Mouse (Mus musculus): ENCODE results near the gene Susd6.
"Not testable (repeated sequence)": the region's sequence is repeated elsewhere in the genome, so short reads cannot be mapped to it uniquely, and the experiment has no call there.

Susd6 gene

DNA sequence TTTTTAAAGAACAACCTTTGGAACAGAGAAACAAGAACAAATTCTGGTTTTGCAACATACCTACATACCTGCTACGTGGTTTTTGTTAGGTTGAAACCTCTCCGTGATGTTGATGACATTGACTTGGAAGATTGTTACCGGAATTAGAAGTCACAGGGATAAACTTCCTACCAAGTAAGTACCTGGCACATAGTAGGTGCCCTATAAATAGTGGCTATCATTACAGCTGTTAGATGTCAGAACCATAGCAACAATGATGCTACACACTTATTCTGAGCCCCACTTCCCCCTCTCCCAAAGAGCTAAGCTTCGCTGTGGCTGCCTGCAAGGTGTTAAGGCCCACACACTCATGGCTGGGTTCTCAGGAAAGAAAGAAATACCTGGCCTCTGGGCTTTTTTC is 4.7 kb upstream of the Susd6 start:
- no peak for DNase-seq (ENCODE audit: low spot score)

DNA sequence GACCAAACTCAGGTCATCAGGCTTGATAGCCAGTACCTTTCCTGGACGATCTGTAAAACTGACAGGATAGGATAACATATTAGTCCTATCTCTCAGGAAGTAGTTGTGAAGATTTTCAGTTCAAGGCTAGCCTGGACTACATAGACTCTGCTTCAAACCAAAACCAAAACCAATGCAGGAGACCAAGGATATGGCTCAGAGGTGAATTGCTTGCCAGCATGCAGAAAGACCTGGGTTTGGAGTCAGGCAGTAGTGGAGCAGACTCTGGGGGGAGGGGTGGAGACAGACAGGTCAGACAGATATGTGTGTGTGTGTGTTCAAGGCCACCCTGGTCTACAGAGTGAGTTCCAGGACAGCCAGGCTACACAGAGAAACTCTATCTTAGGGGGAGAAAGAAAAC is 3.7 kb upstream of the Susd6 start:
- no peak for DNase-seq (ENCODE audit: low spot score)

DNA sequence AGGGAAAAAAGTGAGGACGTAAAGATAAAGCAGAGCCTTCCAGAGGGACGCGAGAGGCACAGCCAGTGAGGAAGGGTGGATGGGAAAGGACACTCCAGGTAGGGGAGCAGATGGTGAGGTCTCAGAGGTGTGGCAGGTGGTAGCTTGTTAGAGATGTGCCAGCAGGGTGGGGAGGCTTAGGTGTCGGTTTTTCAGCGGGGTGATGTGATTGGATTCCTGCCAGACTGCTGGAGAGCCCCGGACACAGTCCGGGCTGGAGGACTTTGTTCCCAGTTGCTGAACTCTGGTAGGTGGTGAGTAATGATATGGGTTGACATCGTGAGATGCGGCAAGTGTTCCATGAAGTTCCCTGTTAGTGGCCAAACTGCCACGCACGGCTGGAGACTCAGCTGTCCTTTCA is 2.7 kb upstream of the Susd6 start:
- no peak for DNase-seq (ENCODE audit: low spot score)

DNA sequence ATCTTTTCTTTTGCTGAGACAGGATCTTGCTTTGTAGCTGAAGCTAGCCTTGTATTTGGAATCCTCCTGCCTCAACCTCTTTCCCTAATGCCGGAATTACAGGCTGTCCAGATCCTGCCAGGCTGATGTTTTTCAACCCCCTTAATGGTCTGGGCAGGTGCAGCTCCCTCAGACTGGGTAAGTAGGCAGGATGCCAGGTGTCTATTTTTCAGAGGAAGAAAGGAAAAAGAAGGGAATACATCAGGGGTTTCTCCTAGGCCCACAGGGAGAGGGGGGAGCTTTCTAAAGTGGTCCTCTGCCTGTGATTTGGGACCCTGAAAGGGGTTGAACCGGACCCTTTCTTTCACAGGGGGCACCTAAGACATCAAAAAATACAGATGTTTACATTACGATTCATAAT is 2.1 kb upstream of the Susd6 start:
- no peak for DNase-seq (ENCODE audit: low spot score)

DNA sequence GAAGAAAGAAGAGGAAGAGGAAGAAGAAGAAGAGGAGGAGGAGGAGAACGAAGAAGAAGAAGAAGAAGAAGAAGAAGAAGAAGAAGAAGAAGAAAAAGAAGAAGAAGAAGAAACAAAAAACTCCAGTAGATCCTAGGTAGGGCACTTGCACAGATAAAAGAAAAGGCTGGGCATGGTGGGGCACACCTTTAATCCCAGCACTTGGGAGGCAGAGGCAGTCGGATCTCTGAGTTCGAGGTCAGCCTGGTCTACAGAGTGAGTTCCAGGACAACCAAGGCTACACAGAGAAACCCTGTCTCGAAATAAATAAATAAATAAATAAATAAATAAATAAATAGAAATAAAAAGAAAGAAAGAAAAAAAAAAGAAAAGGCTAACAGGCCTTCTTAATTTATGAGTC is 1.0 kb upstream of the Susd6 start:
- not testable (repeated sequence) for DNase-seq (ENCODE audit: low spot score)

DNA sequence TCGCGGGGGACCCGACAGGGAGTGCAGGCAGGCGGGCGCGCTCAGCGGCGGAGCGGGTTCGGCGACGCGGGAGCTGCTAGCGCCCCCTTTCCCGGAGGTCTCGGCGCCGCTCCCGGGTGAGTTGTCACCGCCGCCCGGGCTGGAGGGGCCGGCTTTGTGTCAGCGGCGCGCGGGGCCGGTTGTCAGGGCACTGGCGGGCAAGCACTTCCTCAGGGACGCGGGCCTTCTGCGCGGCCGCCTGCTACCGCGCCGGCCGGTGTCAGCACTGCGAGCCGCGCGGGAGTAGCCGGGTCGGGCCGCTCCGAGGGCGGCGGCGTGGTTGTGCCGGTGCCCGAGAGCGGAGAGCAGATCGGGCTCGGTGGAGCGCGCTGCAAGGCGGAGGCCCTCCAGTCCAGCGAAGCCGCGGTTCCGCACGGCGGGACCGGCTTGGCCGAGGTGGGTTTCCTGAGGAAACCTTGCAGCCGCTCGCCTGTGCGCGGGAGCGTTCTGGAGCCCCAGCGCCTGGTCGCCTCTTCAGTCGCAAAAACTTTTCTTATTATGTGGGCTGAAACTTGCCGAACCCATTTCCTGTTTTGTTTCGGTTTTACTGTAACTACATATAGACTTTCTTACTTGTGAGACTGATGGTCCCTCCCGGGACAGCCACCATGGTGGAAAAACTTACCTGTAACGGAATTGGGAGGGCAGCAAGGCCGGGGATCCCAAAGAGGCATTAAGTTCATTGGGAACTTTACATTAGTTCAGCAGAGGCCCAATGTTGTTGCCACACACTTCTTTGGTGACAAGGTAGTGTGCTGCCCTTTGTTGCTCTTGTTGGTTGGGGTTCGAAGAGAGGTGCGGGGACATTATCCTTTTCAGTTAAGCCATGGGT is 625 bp downstream of the Susd6 start:
- DNase-seq (ENCODE audit: low spot score): no peak

DNA sequence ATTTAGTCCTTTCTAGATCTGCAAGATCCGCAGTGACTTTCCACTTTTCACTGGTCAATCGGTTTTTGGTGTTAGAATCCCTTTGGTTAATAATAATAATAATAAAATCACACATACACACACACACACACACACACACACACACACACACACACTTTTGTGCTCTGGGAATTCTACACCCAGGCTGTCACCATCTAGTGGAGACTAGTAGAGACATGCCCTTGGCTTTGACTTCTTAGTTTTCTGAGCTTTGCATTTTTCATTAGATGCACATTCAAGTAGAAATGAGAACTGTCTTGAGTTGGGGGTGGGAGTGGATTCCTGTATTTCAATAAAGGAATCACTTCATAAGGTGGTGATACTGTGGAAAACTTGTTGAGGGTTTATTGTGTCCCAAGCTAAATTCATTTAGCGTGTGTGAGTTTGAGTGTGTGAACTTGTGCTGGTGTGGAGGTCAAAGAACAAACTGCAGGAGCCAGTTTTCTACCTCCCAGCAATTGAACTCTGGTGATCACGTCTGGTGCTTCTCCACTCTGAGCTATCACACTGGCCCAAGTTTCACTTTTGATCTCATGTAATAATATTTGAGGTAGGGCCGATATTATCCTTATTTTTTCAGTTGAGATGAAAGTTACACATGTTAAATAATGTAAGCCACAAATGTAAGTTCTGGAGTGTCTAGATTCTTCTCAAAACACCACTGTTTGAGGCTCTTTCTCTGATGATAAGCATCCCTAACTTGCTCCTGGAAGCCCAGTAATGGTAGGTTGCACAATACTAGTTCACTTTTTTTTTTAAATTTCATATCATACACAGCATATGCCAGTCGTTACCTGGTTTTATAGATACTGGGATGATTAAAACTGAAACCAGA is 1.5 kb downstream of the Susd6 start:
- no peak for DNase-seq (ENCODE audit: low spot score)

DNA sequence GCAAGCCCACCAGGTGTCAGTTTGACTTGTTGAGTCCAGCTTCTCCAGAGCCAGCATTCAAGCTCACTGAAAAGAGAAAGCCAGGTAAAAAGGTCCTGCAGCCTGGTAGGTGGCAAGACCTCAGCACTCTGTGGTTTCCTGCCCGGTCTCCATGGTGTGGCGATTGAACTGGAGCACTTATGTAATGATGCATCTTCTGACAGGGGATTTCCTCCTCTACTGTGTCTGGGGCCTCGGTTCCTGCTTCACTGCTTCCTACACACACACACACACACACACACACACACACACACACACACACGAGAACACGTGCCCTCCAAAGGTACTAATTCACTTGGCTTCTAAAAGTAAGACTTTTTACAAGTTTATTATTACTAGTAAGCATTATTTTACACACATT is 2.6 kb downstream of the Susd6 start:
- DNase-seq (ENCODE audit: low spot score): no peak

DNA sequence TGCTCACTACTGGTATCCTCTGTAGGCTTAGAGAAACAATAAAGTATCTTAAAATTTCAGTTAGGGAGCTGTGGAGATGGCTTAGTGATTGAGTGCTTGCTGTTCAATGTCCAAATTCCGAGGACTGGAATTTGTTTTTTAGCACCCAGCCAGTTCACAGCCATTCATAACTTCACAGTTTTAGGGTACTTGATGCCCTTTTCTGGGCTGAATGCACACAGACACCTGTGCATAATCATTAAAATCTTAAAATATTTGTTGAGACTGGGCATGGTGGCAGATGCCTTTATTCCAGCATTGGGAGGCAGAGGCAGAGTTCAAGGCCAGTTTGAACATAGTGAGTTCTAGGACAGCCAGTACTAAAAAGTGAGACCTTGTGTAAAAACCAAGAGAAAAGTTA is 3.2 kb downstream of the Susd6 start:
- no peak for DNase-seq (ENCODE audit: low spot score)

DNA sequence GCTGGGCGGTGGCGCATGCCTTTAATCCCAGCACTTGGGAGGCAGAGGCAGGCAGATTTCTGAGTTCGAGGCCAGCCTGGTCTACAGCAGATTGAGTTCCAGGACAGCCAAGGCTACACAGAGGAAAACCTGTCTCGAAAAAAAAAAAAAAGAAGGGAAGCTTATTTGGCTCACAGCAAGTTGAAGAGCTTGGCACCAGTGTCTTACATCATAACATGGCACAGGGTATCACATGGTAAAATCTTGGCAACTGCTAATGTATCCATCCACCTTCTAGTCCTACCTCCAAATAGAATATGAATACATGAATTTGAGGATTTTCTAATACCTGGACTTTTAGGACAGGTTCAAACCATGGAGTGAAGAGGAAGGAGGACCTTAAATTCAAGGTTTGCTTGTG is 4.2 kb downstream of the Susd6 start:
- no peak for DNase-seq (ENCODE audit: low spot score)

DNA sequence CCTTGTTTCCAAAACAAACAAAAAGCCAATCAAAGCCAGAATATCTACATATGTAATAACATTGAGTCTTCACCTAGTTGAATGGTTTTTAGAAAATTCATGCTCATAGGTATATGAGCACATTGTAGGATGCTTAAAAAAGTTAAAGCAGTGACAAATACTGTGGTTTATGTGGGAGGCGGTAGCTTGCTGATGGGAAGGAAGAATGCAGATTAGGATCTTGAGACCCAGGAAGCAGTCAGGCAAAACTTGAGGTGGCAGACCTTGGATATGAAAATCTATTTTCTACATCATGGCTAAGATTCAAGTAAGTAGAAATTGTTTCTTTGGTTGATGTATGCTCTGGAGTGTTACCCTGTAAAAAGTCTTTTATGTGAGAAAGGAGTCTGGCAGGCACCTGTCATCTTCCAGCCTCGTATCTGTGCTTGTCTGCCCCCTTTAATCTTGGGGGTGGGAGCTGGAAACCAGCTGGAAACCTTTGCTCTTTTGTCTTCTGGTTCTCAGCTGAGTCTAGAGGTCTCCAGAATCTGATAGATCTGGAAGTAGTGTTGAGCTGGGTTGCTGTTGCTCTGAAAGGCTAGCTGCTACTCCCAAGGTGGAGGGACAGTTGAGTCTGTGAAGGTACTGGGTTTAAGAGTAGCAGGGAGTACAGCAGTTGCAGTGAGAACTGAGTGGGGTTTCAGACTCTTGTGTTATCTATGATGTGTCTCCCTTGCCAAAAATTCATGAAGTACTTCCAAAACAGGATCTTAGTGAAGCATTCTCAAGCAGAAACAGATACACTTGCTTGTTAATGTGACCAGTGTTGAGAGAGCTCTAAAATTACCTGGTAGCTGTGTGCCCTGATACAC is 4.8 kb downstream of the Susd6 start:
- DNase-seq (ENCODE audit: low spot score): no peak

DNA sequence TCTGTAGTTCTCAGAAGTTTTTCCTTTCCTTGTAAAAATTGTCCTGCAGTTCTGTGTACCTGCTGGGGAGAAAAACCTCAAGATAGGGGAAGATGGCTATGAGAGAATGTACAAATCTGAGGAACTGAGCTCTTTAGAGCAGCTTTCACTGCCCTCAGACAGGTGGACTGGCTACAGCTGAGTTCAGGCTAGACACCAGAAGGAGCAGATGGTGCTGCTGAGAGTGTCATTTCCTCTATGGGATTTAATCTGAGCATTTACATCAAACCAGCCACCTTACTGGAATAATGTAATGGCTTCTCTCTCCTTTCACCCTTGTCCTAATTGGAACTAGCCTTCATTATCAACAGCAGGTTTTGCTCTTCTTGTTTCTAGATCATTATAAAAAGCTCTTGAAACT is 8.0 kb downstream of the Susd6 start:
- DNase-seq (ENCODE audit: low spot score): no peak

DNA sequence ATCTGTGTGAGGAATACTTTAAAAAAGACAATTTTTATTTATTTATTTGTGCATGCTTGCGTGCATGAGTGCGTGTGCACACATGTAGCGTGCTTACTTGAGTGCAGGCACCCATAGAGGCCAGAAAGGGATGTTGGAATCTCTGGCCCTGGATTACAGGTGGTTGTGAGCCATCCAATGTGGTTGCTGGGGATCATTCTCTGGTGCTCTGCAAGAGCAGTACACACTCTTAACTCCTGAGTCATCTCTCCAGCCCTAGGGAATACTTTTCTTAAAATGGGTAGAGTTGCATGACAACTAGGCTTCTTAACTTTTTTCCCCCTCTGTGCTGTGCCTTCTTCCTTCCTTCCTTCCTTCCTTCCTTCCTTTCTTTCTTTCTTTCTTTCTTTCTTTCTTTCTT is 9.8 kb downstream of the Susd6 start:
- DNase-seq (ENCODE audit: low spot score): no peak

DNA sequence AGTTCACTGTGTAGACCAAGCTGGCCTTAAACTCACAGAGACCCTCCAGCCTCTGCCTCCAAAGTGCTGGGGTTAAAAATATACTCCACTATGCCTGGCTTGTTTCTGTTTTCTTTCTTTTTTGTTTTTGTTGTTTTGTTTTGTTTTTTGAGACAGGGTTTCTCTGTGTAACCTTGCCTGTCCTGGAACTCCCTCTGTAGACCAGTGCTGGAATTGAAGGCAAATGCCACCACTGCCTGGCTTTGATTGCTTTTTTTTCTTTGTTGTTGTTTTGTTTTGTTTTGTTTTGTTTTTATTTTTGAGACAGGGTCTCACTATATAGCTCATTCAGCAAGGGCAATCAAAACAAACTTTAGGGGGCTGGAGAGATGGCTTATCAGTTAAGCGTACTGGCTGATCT is 11.1 kb downstream of the Susd6 start:
- no peak for DNase-seq (ENCODE audit: low spot score)

DNA sequence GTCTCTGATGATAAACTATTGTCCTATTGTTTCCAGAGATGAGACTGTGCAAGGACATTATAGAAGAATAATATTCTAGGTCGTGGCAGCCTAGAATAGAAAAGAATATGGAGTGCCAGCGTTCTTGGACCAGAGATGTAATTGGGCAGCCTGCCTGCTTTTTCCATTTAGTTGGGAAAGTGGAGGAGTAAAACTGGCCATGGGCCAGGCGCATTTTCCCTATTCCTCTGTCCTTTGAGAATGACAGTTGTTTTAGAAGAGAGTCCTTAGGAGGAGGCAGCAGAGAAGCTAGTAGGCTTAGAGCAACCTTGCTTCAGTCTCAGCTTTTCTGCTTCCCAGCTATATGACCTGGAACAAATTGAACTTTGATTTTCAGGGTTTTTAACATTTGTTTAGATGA is 13.6 kb downstream of the Susd6 start:
- DNase-seq (ENCODE audit: low spot score): peak; percentile 25

DNA sequence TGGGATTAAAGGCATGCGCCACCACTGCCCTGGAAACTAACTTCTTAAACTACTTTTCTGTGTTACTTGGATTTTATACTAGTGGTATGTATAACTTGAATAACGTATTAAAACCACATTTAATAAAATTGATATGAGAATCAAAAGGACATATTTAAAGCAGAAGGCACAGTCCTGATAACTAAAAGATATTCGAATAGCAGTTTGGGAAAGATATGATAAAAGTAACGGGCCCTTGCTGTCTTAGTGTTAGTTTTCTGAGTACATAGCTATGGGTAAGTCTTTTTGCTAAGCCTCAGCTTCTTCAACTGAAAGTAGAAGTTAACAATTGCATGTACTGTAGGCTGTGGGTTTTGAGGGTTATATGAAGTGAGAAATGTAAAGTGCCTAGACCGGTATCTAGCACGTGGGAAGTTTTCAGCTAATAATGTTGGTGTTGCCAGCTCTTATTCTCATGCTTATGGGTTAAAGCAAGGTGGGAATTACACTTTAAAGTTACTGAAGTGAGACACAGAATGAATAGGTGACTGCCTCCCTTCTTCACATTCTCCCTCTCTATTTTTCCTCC is 14.6 kb downstream of the Susd6 start:
- no peak for DNase-seq (ENCODE audit: low spot score)

DNA sequence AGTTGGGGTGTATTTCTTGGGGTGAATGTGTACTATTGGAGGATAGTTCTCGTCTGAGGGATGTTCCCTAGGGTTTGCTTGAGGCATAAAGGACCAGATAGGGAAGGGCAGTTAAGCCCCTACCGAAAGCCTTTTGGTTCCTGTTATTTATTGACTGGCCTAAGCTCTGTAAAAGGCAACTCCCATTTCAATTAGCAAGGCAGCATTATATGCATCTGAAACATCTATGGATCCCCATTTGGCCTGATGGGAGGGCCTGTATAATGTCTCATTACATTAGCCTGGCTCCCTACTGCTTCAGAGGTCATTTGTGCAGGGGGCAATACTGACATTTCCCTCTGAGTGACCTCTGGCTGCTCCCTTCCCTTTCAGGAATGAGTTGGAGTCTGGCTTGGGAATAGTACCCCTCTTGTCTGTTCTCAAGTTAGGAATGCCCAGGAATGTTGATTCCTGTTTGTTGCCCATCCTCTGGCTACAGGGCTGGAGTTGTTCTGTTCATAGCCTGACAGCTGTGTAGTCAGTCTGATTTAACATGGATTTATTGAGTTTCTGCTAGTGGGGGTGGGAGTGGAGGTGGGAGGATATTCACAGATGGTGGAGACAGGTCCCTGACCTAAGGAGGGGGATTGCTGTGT is 17.3 kb downstream of the Susd6 start:
- no peak for DNase-seq (ENCODE audit: low spot score)

DNA sequence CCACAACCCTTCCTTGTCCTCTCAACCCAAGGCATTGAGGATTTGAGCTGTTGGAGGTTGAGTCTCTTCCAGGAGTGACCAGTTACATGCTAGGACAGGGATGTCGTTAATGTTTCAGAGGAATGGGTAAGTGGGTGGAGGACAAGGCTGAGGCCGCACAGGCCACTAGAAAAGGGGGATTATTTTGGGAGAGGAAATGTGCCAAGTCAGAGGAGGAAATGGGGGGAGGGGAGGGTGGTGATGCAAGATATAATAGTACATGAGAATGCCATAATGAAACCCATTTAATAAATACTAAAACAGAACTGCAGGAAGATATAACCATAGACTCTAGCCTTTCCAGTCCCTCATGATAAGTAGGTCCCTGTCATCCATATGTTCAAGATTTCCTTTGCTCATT is 19.7 kb downstream of the Susd6 start:
- DNase-seq (ENCODE audit: low spot score): no peak

DNA sequence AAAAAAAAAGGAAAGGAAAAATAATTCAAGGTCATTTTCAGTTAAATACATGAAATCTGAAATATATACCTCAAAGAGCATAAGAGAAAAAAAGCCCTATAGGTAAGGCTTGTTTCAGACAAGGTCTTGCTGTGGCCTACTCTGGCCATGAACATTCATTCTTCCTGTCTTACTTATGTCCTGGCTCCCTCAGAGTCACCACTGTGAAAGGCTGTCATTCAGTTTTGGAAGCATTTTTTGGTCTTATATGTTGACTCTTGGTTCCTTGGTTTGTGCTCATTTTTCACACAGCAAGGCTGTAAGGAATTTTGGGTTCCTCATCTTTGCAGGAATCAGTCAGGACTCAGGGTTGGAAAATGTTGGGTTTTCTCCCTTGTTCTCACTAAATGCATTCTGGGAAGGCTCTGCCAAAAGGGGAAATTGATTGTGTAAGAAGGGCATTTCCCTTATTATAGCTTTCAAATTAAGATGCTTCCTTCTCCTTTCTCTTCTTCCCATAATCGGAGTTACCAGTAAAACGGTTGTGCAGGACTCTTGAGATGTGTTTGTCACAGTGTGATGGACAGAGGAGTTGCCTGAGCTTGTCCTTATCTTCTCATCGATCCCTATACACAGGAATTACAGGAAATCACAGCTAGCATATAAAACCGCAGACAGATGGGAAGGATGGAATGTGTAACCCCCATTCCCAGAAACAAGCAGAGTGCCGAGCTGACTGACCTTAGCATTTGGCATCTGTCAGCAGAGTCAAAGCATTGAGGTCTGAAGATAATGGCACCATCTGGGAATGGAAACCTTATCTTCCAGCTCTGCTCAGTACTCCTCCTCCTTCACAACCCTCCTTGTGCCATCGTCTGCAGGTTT is 21.6 kb downstream of the Susd6 start:
- no peak for DNase-seq (ENCODE audit: low spot score)

DNA sequence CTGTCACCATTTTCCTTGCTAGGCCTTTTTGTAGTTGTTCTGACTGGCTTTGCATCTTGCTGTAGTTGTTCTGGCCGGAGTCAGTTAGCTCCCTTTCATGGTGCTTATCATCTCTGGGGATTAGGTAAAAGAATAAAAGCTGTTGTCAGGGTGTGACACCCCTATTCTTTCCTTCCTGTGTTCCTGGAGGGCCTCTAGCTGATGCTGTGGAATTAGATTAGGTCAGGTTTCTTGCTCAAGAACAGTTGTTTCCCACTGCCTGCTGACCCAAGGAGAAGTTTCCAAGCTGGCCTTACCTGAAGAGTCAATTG is 22.2 kb downstream of the Susd6 start:
- DNase-seq (ENCODE audit: low spot score): no peak

DNA sequence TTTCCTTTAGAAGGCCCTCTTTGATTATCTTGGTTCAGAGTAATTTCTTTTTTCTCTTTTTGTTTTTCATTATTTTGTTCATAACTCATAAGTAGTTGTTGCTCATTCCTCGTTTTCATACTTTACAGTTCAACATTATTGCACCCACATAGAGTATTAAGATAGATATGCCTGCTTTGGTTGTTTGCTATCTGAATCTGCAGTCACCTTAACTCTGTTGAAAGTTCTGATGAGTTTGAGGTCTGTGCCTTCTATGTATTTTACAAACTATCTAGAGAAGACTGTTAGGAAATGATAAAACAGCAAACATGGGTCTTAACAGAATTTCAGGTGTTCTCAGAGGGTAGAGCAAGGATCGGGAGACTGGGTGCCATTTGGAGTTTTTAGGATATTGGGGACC is 23.1 kb downstream of the Susd6 start:
- DNase-seq (ENCODE audit: low spot score): no peak
